Mouse (Mus musculus) liver, adult 2 months (tissue): ENCODE results near the gene Spns2.

Experiments
- CTCF ChIP-seq: fragments of 200-500 bp; IDR thresholded peaks from 2 replicates; pipeline ENCODE4 v1.5.1; 2011; ENCODE audit warnings: low read depth, low read length, control low read depth
- POLR2A ChIP-seq: fragments of 200-500 bp; IDR thresholded peaks from 2 replicates; pipeline ENCODE4 v1.6.1; 2011; ENCODE audit warnings: low read length, control low read depth; ENCODE audit not compliant: insufficient read depth; ENCODE audit errors: extremely low read depth

DNA sequence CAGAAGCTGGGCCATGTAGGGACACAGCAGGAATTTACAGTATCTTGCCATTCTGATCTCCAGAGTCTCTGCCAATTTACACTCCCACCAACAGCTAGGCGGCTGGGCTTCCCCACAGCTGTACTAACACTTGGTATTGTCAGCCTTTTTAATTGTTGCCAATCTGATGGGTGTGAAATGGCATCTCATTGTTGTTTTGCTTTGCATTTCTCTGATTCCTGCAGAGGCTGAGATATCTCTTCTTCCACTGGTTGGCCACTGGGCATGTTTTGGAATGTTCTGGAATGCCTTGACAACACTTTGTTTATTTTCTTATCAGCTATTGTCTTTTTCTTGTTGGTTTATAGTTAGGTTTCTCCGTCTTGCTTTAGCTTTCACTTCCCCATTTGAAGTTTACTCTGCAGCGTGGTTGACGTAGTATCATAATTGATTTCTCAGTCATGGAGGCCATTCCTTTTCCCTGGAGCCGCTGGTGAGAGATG lies 28.2 kb downstream of the Spns2 start:
- TF ChIP-seq CTCF: no peak
- no peak for TF ChIP-seq POLR2A
